Mouse (Mus musculus): ENCODE results near the gene Coro2a.

DNA sequence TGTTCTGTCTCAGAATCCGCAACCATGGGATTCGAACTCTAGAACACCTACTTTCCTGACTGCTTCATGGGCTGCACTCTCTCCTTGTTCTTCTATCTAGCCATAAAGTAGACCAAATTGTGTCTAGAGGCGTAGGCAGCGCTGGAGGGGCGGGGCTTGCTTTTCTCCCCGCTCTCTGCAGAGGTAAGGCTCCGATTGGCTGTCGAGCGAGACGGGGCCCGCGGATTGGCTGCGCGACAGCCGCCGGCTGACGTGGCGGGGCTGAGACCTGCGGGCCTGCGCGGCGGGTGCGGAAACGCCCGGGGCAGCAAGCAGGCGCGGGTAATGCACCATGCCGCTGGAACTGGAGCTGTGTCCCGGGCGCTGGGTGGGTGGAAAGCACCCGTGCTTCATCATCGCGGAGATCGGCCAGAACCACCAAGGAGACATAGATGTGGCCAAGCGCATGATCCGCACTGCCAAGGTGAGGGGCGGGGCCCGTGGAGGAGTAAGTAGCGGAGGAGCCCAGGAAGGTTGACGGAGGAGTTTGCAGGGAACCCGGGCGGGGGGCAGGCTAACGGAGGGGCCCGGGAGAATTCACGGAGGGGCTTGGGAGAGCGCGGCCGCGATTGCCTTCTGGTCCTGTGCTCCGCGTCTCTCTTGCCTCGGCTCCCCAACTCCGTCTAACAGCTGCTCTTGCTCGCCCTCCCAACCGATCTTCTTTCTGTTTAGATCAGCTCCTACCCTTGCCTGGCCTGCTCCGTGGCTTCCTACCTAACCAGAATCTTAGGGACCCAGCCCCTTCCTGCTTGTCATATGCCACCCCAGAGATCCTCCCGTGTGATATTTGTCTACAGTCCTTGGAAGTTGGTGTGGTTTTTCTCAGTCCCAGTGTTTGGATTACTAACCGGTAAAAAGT, 112.7 kb downstream of the Coro2a start, which contains the start of gene Nans:
- TF ChIP-seq CTCF (IDR thresholded peaks at IDR 0.05; ENCODE audit: extremely low read depth, insufficient read depth, insufficient read length, insufficient replicate concordance) (no peak), POLR2A (IDR thresholded peaks at IDR 0.05; ENCODE audit: low read depth, low read length) (peak; percentile 58)
